Mouse (Mus musculus): ENCODE data around the gene Ehd4.

The Ehd4 gene

GRCm38 (mm10) chr2:120154361-120154894 is at the start of gene Ehd4:
Gene Ehd4, minus strand, starts transcription at chr2:120154606.
- DNase-seq, result peak; percentile 98

GRCm38 (mm10) chr2:120203742-120204141 is 49.3 kb upstream of the Ehd4 start:
- DNase-seq, result no peak

GRCm38 (mm10) chr2:120200077-120200476 is 45.7 kb upstream of the Ehd4 start:
- no peak for DNase-seq

GRCm38 (mm10) chr2:120188174-120188573 is 33.8 kb upstream of the Ehd4 start:
- no peak for DNase-seq

- DNase-seq, result no peak
Measured at GRCm38 (mm10) chr2:120187583-120187982, 33.2 kb upstream of the Ehd4 start.

GRCm38 (mm10) chr2:120185527-120186276 is 31.3 kb upstream of the Ehd4 start:
- no peak for DNase-seq

GRCm38 (mm10) chr2:120178936-120179335 is 24.5 kb upstream of the Ehd4 start:
- no peak for DNase-seq

- DNase-seq, result peak; percentile 21
Measured at GRCm38 (mm10) chr2:120173718-120174117, 19.3 kb upstream of the Ehd4 start.

GRCm38 (mm10) chr2:120171362-120171761 is 17.0 kb upstream of the Ehd4 start:
- DNase-seq, result no peak

- peak; percentile 15 for DNase-seq
Measured at GRCm38 (mm10) chr2:120170726-120171125, 16.3 kb upstream of the Ehd4 start.

GRCm38 (mm10) chr2:120169382-120169781 is 15.0 kb upstream of the Ehd4 start:
- no peak for DNase-seq

- DNase-seq, result no peak
Measured at GRCm38 (mm10) chr2:120167763-120168162, 13.4 kb upstream of the Ehd4 start.

- no peak for DNase-seq
Measured at GRCm38 (mm10) chr2:120165474-120165873, 11.1 kb upstream of the Ehd4 start.

GRCm38 (mm10) chr2:120159434-120159833 is 5.0 kb upstream of the Ehd4 start:
- no peak for DNase-seq

- peak; percentile 31 for DNase-seq
Measured at GRCm38 (mm10) chr2:120158846-120159245, 4.4 kb upstream of the Ehd4 start.

GRCm38 (mm10) chr2:120158016-120158415 is 3.6 kb upstream of the Ehd4 start:
- no peak for DNase-seq

- DNase-seq, result no peak
Measured at GRCm38 (mm10) chr2:120157606-120158005, 3.2 kb upstream of the Ehd4 start.

- DNase-seq, result peak; percentile 21
Measured at GRCm38 (mm10) chr2:120153586-120154360, 633 bp downstream of the Ehd4 start.

GRCm38 (mm10) chr2:120150571-120150970 is 3.8 kb downstream of the Ehd4 start:
- no peak for DNase-seq

GRCm38 (mm10) chr2:120149634-120150033 is 4.8 kb downstream of the Ehd4 start:
- no peak for DNase-seq

GRCm38 (mm10) chr2:120147999-120148398 is 6.4 kb downstream of the Ehd4 start:
- DNase-seq, result no peak

GRCm38 (mm10) chr2:120147364-120147763 is 7.0 kb downstream of the Ehd4 start:
- DNase-seq, result no peak

GRCm38 (mm10) chr2:120146543-120146942 is 7.9 kb downstream of the Ehd4 start:
- no peak for DNase-seq

GRCm38 (mm10) chr2:120144390-120144789 is 10.0 kb downstream of the Ehd4 start:
- no peak for DNase-seq

Data from kidney, adult 11 months (tissue).